Mouse (Mus musculus): ENCODE measurements around the gene Rab19. TPM values are rescaled to one million over a fixed set of nuclear protein-coding genes. Genes with fewer than 3 reads are reported as not detected.
"Not testable (repeated sequence)": the region's sequence is repeated elsewhere in the genome, so short reads cannot be mapped to it uniquely, and the experiment has no call there.

The Rab19 gene
- total and polyA plus RNA-seq, 3 experiments = 0.10 TPM; not detected in 2

DNA sequence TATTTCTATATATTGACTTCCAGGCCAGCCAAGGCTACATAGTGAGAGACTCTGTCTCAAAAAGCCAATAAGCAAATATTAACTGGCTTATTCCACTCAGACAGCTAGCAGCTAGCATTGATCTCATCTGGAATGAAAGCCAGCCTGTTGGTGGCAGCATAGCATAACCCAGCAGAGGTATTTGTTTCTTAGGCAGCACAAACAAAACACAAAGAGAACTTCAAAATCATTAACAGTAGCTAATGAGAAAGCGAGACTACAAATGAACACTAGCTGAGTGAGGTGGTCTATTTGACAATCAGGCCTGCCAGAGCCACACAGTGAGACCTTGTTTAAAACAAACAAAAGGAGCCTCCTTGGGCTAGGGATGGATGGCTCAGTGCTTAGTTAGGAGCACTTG is 33.1 kb downstream of the Rab19 start:
- H3K27ac ChIP-seq (ENCODE audit: control insufficient read depth, low read depth, low read length) = no peak overlapping the region
- no peak for TF ChIP-seq GABPA (IDR thresholded peaks at IDR 0.05; ENCODE audit: low read depth, low read length)
- no peak for TF ChIP-seq KAT2A (conservative IDR thresholded peaks at IDR 0.05; ENCODE audit: low read depth, low read length)
- TF ChIP-seq TBP (IDR thresholded peaks at IDR 0.05; ENCODE audit: low read depth, low read length) = no peak
- no peak for TF ChIP-seq ZMIZ1 (IDR thresholded peaks at IDR 0.05; ENCODE audit: low read depth, low read length)
- TF ChIP-seq ZKSCAN1 (IDR thresholded peaks at IDR 0.05; ENCODE audit: low read depth, low read length) = no peak
- TF ChIP-seq JUND (IDR thresholded peaks at IDR 0.05; ENCODE audit: low read depth, low read length) = no peak
- peak in 1 of 3 experiments; percentile 38; a peak in 2 of 6 replicates for TF ChIP-seq CTCF (IDR thresholded peaks at IDR 0.05 in 2 of 3, conservative IDR thresholded peaks at IDR 0.05 in 1 of 3; ENCODE audit: control insufficient read depth in 1 of 3, insufficient read depth in 1 of 3, low read depth in 2 of 3, low read length in 3 of 3, poor library complexity in 1 of 3, severe bottlenecking in 1 of 3)
- no peak for TF ChIP-seq POLR2A (IDR thresholded peaks at IDR 0.05; ENCODE audit: control insufficient read depth in 1 of 2, insufficient read depth in 1 of 2, low read depth in 1 of 2, low read length in 2 of 2, poor library complexity in 1 of 2)
- TF ChIP-seq NELFE (IDR thresholded peaks at IDR 0.05; ENCODE audit: low read depth, low read length) = no peak
- TF ChIP-seq CHD2 (IDR thresholded peaks at IDR 0.05; ENCODE audit: low read length) = no peak
- TF ChIP-seq E2F4 (IDR thresholded peaks at IDR 0.05; ENCODE audit: borderline replicate concordance, low read depth, low read length) = no peak
- TF ChIP-seq ETS1 (IDR thresholded peaks at IDR 0.05; ENCODE audit: low read depth, low read length) = no peak
- no peak for TF ChIP-seq MAX (IDR thresholded peaks at IDR 0.05; ENCODE audit: low read length)
- TF ChIP-seq USF2 (IDR thresholded peaks at IDR 0.05; ENCODE audit: borderline replicate concordance in 1 of 2, insufficient read depth in 1 of 2, low read depth in 1 of 2, low read length in 2 of 2) = no peak
- TF ChIP-seq RAD21 (IDR thresholded peaks at IDR 0.05; ENCODE audit: low read depth, low read length) = peak; percentile 30
- no peak for TF ChIP-seq POLR2AphosphoS2 (IDR thresholded peaks at IDR 0.05; ENCODE audit: low read length)
- H3K9ac ChIP-seq (ENCODE audit: control insufficient read depth, low read depth, low read length, poor library complexity, severe bottlenecking) = no peak overlapping the region
- no peaks in the 10 kb centered on the region for H3K27me3 ChIP-seq (ENCODE audit: control insufficient read depth in 1 of 2, insufficient read depth in 2 of 2, low read length in 2 of 2)
- H3K36me3 ChIP-seq (ENCODE audit: control insufficient read depth in 1 of 2, insufficient read depth in 2 of 2, low read length in 2 of 2) = peaks cover 3 to 12% of the 10 kb centered on the region in 2 experiments; a peak in 3 of 4 replicates
- DNase-seq (ENCODE audit: low read depth, low spot score) = no peak
- no peak overlapping the region for H3K4me3 ChIP-seq (ENCODE audit: control insufficient read depth in 1 of 2, insufficient read depth in 1 of 2, low read depth in 2 of 2, low read length in 2 of 2)
- H3K4me1 ChIP-seq (ENCODE audit: control insufficient read depth in 1 of 2, insufficient read depth in 2 of 2, low read length in 2 of 2) = peaks cover 6 to 8% of the 10 kb centered on the region in 2 experiments
- no peaks in the 10 kb centered on the region for H3K9me3 ChIP-seq (replicated peaks; ENCODE audit: insufficient read depth, low read length)
- peaks cover 24% of the 10 kb centered on the region for H3K79me2 ChIP-seq (ENCODE audit: control insufficient read depth, insufficient read depth, low read length, poor library complexity)

DNA sequence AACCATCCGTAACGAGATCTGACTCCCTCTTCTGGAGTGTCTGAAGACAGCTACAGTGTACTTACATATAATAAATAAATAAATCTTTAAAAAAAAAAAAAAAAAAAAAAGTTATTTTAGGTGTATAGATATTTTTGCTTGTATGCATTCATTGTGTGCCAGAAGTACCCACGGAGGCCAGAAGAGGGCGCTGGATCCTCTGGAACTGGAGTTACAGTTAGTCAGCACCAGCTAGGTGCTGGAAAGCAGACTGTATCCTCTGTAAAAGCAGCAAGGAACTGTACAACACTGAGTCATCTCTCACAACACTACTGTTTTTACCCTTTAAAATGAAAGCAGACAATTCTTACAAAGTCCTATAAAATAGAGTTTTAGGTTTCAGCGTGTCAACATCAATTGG is 34.8 kb downstream of the Rab19 start:
- H3K4me3 ChIP-seq (ENCODE audit: control insufficient read depth in 1 of 2, insufficient read depth in 1 of 2, low read depth in 2 of 2, low read length in 2 of 2) = no peak overlapping the region
- no peaks in the 10 kb centered on the region for H3K9me3 ChIP-seq (replicated peaks; ENCODE audit: insufficient read depth, low read length)
- no peak overlapping the region for H3K27ac ChIP-seq (ENCODE audit: control insufficient read depth, low read depth, low read length)
- H3K79me2 ChIP-seq (ENCODE audit: control insufficient read depth, insufficient read depth, low read length, poor library complexity) = peaks cover 29% of the 10 kb centered on the region
- peaks cover 6 to 9% of the 10 kb centered on the region in 2 experiments for H3K4me1 ChIP-seq (ENCODE audit: control insufficient read depth in 1 of 2, insufficient read depth in 2 of 2, low read length in 2 of 2)
- peaks cover 0 to 12% of the 10 kb centered on the region in 2 experiments; a peak in 2 of 4 replicates for H3K36me3 ChIP-seq (ENCODE audit: control insufficient read depth in 1 of 2, insufficient read depth in 2 of 2, low read length in 2 of 2)
- no peaks in the 10 kb centered on the region for H3K27me3 ChIP-seq (ENCODE audit: control insufficient read depth in 1 of 2, insufficient read depth in 2 of 2, low read length in 2 of 2)
- peak; percentile 90 for DNase-seq (ENCODE audit: low read depth, low spot score)
- no peak overlapping the region for H3K9ac ChIP-seq (ENCODE audit: control insufficient read depth, low read depth, low read length, poor library complexity, severe bottlenecking)
- peak; percentile 72 for TF ChIP-seq SMC3 (IDR thresholded peaks at IDR 0.05; ENCODE audit: low read depth, low read length)
- TF ChIP-seq GABPA (IDR thresholded peaks at IDR 0.05; ENCODE audit: low read depth, low read length) = no peak
- TF ChIP-seq ZNF384 (IDR thresholded peaks at IDR 0.05; ENCODE audit: low read depth, low read length) = peak; percentile 81
- TF ChIP-seq SIN3A (IDR thresholded peaks at IDR 0.05; ENCODE audit: low read length) = no peak
- no peak for TF ChIP-seq MYB (IDR thresholded peaks at IDR 0.05; ENCODE audit: low read depth, low read length)
- no peak for TF ChIP-seq TCF12 (IDR thresholded peaks at IDR 0.05; ENCODE audit: low read depth, low read length)
- TF ChIP-seq ZC3H11A (IDR thresholded peaks at IDR 0.05; ENCODE audit: low read depth, low read length) = peak; percentile 60; the same call in 1 of the 2 replicates
- no peak for TF ChIP-seq MAFK (IDR thresholded peaks at IDR 0.05; ENCODE audit: borderline replicate concordance, low read depth, low read length)
- TF ChIP-seq GATA1 (IDR thresholded peaks at IDR 0.05; ENCODE audit: low read depth, low read length) = no peak
- TF ChIP-seq CTCF (IDR thresholded peaks at IDR 0.05 in 2 of 3, conservative IDR thresholded peaks at IDR 0.05 in 1 of 3; ENCODE audit: control insufficient read depth in 1 of 3, insufficient read depth in 1 of 3, low read depth in 2 of 3, low read length in 3 of 3, poor library complexity in 1 of 3, severe bottlenecking in 1 of 3) = peak; percentile 78 to 84 (median 81)
- TF ChIP-seq RCOR1 (IDR thresholded peaks at IDR 0.05; ENCODE audit: low read depth, low read length) = no peak
- TF ChIP-seq KAT2A (conservative IDR thresholded peaks at IDR 0.05; ENCODE audit: low read depth, low read length) = no peak
- TF ChIP-seq RAD21 (IDR thresholded peaks at IDR 0.05; ENCODE audit: low read depth, low read length) = peak; percentile 70

- not testable (repeated sequence) for H3K27me3 ChIP-seq (ENCODE audit: control insufficient read depth in 1 of 2, insufficient read depth in 2 of 2, low read length in 2 of 2); H3K4me1 ChIP-seq (ENCODE audit: control insufficient read depth in 1 of 2, insufficient read depth in 2 of 2, low read length in 2 of 2); DNase-seq (ENCODE audit: low read depth, low spot score); H3K9ac ChIP-seq (ENCODE audit: control insufficient read depth, low read depth, low read length, poor library complexity, severe bottlenecking); H3K4me3 ChIP-seq (ENCODE audit: control insufficient read depth in 1 of 2, insufficient read depth in 1 of 2, low read depth in 2 of 2, low read length in 2 of 2); H3K27ac ChIP-seq (ENCODE audit: control insufficient read depth, low read depth, low read length); H3K9me3 ChIP-seq (replicated peaks; ENCODE audit: insufficient read depth, low read length)
- Histone ChIP-seq H3K36me3 (ENCODE audit: control insufficient read depth in 1 of 2, insufficient read depth in 2 of 2, low read length in 2 of 2) (peaks cover 0 to 12% of the 10 kb centered on the region in 2 experiments; a peak in 2 of 4 replicates), H3K79me2 (ENCODE audit: control insufficient read depth, insufficient read depth, low read length, poor library complexity) (peaks cover 29% of the 10 kb centered on the region)
Measured at GRCm38 (mm10) chr6:39416654-39417053, 35.7 kb downstream of the Rab19 start.

Measured in MEL (cell line).